ENCODE assay signal across 12 mouse cellular contexts in the genomic region with DNA sequence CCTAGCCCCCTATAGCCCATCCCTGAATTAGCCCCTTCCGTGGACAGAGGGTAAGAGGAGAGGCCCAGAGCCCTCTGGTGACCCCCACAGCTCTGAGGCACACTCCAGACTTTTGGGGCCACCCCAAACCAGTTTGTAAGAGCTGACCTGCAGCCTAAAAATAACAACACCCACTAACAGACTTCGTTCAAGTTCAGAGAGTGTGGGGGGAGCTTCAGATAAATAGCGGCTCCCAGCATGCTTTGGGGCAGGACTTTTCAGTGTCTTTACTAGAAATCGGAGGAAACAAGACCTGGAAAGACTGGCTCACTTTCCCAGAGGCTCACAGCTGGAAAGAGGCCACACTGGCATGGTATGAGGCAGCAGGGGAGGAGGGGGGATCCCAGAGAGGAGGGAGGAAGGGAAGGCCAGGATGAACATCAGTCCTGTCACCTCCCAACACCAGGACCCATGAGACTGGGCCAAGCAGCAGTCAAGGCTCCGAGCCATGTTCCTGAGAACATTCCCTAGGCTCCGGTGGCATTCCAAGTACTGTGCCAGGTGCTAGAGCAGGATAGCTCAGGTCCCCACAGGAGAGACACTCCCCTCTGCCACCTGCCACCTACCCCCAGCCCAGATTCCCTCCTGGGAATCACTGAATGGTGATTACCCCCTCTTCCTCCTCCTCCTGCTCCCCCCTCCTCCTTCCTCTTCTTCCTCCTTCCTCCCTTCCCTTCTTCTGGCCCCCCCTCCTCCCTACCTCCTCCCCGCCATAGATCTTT. TPM values are rescaled to one million over a fixed set of nuclear protein-coding genes. Genes with fewer than 3 reads are reported as not detected.
DNase-seq lines count a peak whose midpoint lies in the region; ATAC-seq and TF ChIP-seq lines count a peak whose summit lies in the region.
"Had no signal": no experiment of that assay in that cellular context is flagged by ENCODE, and none has a peak within 500 bp of the region (broad histone marks: within the 10 kb centered on the region; RNA-seq: fewer than 3 reads in every experiment).

No protein-coding gene starts in this region.

- peaks cover 51% of the 10 kb centered on the region for H3K36me3 ChIP-seq in myocyte (ENCODE audit: control insufficient read depth, insufficient read depth)
- H3K36me3 ChIP-seq: hindbrain, embryonic 15.5 days had no signal

- intact Hi-C loops in gastrocnemius, adult 2 months (cut with DNase I): no loop called here
- intact Hi-C loops in left cerebral cortex, adult 2 months (cut with DNase I): no loop called here
- intact Hi-C loops in left cerebral cortex, postnatal 36 days (cut with DNase I): no loop called here

- H3K4me3 ChIP-seq in gastrocnemius, adult 2 months: peak overlapping the region; percentile 20
- H3K4me3 ChIP-seq in left cerebral cortex, adult 2 months: no peak overlapping the region
- no peak overlapping the region for H3K4me3 ChIP-seq in brown adipose tissue, adult 24 weeks (ENCODE audit: insufficient read depth, low read depth, low read length)
- H3K4me3 ChIP-seq in myocyte: peak overlapping the region; percentile 6
- H3K4me3 ChIP-seq: hindbrain, embryonic 15.5 days had no signal

- peak overlapping the region; percentile 78 for H3K4me2 ChIP-seq in myocyte (ENCODE audit: low read depth)
- H3K4me2 ChIP-seq: hindbrain, embryonic 15.5 days had no signal

- H3ac ChIP-seq in myocyte (ENCODE audit: control insufficient read depth, insufficient read length): peak overlapping the region; percentile 5

- ATAC-seq in activated CD4-positive, CD25-positive, alpha-beta regulatory T cell, adult 4 months: no peak
- ATAC-seq: Patski had no signal

- peak overlapping the region; percentile 89 for H3K27ac ChIP-seq in gastrocnemius, adult 2 months
- peak overlapping the region; percentile 1; the same call in 1 of the 2 replicates for H3K27ac ChIP-seq in left cerebral cortex, adult 2 months
- H3K27ac ChIP-seq in brown adipose tissue, adult 24 weeks (replicated peaks; ENCODE audit: low read depth, low read length): 0 out of 2 replicates have a peak overlapping the region, but pooled peaks have one; percentile 6
- H3K27ac ChIP-seq: hindbrain, embryonic 15.5 days had no signal

- peaks cover 59% of the 10 kb centered on the region for H3K79me2 ChIP-seq in myocyte (ENCODE audit: control insufficient read depth, insufficient read depth)

- no peak for DNase-seq in gastrocnemius, adult 2 months
- DNase-seq in gastrocnemius, postnatal 25 days: no peak
- no peak for DNase-seq in left cerebral cortex, adult 2 months (ENCODE audit: extremely low spot score in 1 of 2, low spot score in 2 of 2)
- DNase-seq in left cerebral cortex, postnatal 36 days (ENCODE audit: low spot score in 2 of 2): no peak
- DNase-seq in layer of hippocampus, adult 11-12 months (ENCODE audit: low spot score): no peak
- DNase-seq: cerebellum, postnatal 14 days; kidney, postnatal 25 days had no signal

- no peak for TF ChIP-seq CTCF in gastrocnemius, adult 2 months (IDR thresholded peaks at IDR 0.05)
- no peak for TF ChIP-seq CTCF in left cerebral cortex, adult 2 months (IDR thresholded peaks at IDR 0.05)

- peak; percentile 39 for TF ChIP-seq POLR2A in myocyte (IDR thresholded peaks at IDR 0.05; ENCODE audit: insufficient read length, low read depth)

- H3K4me1 ChIP-seq in brown adipose tissue, adult 24 weeks (ENCODE audit: control insufficient read depth, insufficient read depth, insufficient read length, low read length): peaks cover 21% of the 10 kb centered on the region

- H3K27me3 ChIP-seq in myocyte (ENCODE audit: control insufficient read depth, insufficient read depth, insufficient read length): no peaks in the 10 kb centered on the region
- H3K27me3 ChIP-seq: hindbrain, embryonic 15.5 days; Patski had no signal

TF ChIP-seq in myocyte, 11 proteins besides CTCF, POLR2A, EP300 and RAD21:
- TF ChIP-seq USF1 (IDR thresholded peaks at IDR 0.05; ENCODE audit: low read depth) (no peak), TCF3 (IDR thresholded peaks at IDR 0.05; ENCODE audit: insufficient read length, low read depth) (no peak), E2F4 (IDR thresholded peaks at IDR 0.05; ENCODE audit: insufficient read depth) (no peak), POLR2AphosphoS2 (IDR thresholded peaks at IDR 0.05; ENCODE audit: insufficient read length, low read depth) (peak; percentile 67), MYOG (IDR thresholded peaks at IDR 0.05; ENCODE audit: control insufficient read depth in 1 of 3, insufficient read depth in 1 of 3, insufficient read length in 2 of 3, low read depth in 2 of 3) (peak in 1 of 3 experiments; percentile 56), MYOD1 (IDR thresholded peaks at IDR 0.05; ENCODE audit: control insufficient read depth in 1 of 3, insufficient read length in 2 of 3, low read depth in 2 of 3) (peak in 1 of 3 experiments; percentile 59)

RNA-seq across cellular contexts. Expression of a gene that starts 20.7 kb away (rescaled TPM):
- total RNA-seq in gastrocnemius, adult 2 months (2021): 10 to 100 TPM; 40.6 to 59.3 TPM
- 10 to 100 TPM; 41.5 to 45.0 TPM for total RNA-seq in gastrocnemius, postnatal 25 days (2021)
- total RNA-seq in left cerebral cortex, adult 2 months (2021): 10 to 100 TPM; 47.0 TPM
- 10 to 100 TPM; 49.1 to 49.7 TPM for total RNA-seq in left cerebral cortex, postnatal 36 days (2021)
- polyA plus RNA-seq in brown adipose tissue, adult 24 weeks (2012; ENCODE audit: insufficient read depth, insufficient read length, missing spikeins): 29.0 and 42.1 TPM in 2 replicates
- polyA plus RNA-seq in myocyte (2012; fragmentation: generic; extraction: Trizol): 86.2 TPM
- under 1 TPM; 0.37 to 0.54 TPM for polyA plus RNA-seq in activated CD4-positive, CD25-positive, alpha-beta regulatory T cell, adult 4 months (2017; shearing (Covaris generic))

RNA-seq across cellular contexts. Expression of a gene that starts 54.2 kb away (rescaled TPM):
- 10 to 100 TPM; 26.0 to 43.4 TPM for total RNA-seq in gastrocnemius, adult 2 months (2021)
- 10 to 100 TPM; 39.9 to 51.1 TPM for total RNA-seq in gastrocnemius, postnatal 25 days (2021)
- total RNA-seq in left cerebral cortex, adult 2 months (2021): 10 to 100 TPM; 24.0 to 24.3 TPM
- 10 to 100 TPM; 21.2 to 25.0 TPM for total RNA-seq in left cerebral cortex, postnatal 36 days (2021)
- polyA plus RNA-seq in brown adipose tissue, adult 24 weeks (2012; ENCODE audit: insufficient read depth, insufficient read length, missing spikeins): 67.7 and 79.0 TPM in 2 replicates
- polyA plus RNA-seq in myocyte (2012; fragmentation: generic; extraction: Trizol): 14.1 TPM
- 10 to 100 TPM; 23.8 to 28.5 TPM for polyA plus RNA-seq in activated CD4-positive, CD25-positive, alpha-beta regulatory T cell, adult 4 months (2017; shearing (Covaris generic))

Comparison
In these comparisons a context has a peak if more than half of its experiments do, and no peak if none do; other contexts are left out.
1. H3K27ac ChIP-seq: peak in every context shown above with its lines; median percentile 89 in gastrocnemius, adult 2 months; 6 in brown adipose tissue, adult 24 weeks; 1 in left cerebral cortex, adult 2 months.
2. H3K4me3 ChIP-seq: peak in gastrocnemius, adult 2 months (single experiment) and myocyte (single experiment); none in left cerebral cortex, adult 2 months (single experiment) and brown adipose tissue, adult 24 weeks (single experiment).